Comparison of ENCODE assay signal across 13 mouse cellular contexts in the genomic region with DNA sequence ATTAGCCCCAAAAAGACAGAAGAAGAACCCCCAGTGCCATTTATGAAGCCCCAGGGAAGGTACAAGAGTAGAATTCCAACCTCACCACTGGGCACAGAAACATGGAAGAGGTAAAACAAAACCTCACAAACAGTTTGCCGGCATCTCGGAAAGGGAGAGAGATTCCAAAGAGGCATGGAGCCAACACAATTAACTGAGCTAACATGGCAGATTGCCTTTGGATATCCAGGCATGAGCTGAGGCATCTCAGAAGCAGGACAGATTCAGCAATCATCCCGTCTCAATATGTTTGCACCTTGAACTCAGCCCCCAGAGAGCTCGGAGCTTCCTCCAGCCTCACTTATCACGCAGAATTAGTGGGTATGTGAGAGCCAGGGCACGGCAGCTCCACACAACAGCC.
A peak's percentile ranks its signal among the peaks of the same experiment; 100 is the strongest.
DNase-seq lines count a peak whose midpoint lies in the region; ATAC-seq and TF ChIP-seq lines count a peak whose summit lies in the region.
"Had no signal": no experiment of that assay in that cellular context is flagged by ENCODE, and none has a peak within 500 bp of the region (broad histone marks: within the 10 kb centered on the region; RNA-seq: fewer than 3 reads in every experiment).

No protein-coding gene starts in this region.

- no peaks in the 10 kb centered on the region for H3K9me3 ChIP-seq in forebrain, postnatal 0 days (ENCODE audit: low read length)
- no peaks in the 10 kb centered on the region for H3K9me3 ChIP-seq in forebrain, embryonic 15.5 days
- H3K9me3 ChIP-seq: embryonic facial prominence, embryonic 10.5 days; embryonic facial prominence, embryonic 12.5 days had no signal

- no peak for TF ChIP-seq CTCF in forebrain, postnatal 0 days (IDR thresholded peaks at IDR 0.05; ENCODE audit: low read depth)

- no peak for ATAC-seq in forebrain, postnatal 0 days
- no peak for ATAC-seq in forebrain, embryonic 15.5 days (replicated peaks)

- DNase-seq in cerebellum, postnatal 14 days: peak; percentile 19 to 38
- no peak for DNase-seq in cerebellum, postnatal 25 days
- DNase-seq in forebrain, postnatal 0 days: peak; percentile 25
- DNase-seq in kidney, adult 11 months: no peak
- DNase-seq: adrenal gland, adult 2 months; adrenal gland, postnatal 10 days; adrenal gland, postnatal 25 days; cerebellum, adult 11-12 months; cerebellum, adult 8-10 months; cerebellum, adult 9-11 months had no signal

- no peaks in the 10 kb centered on the region for H3K36me3 ChIP-seq in forebrain, postnatal 0 days (ENCODE audit: insufficient read depth)
- H3K36me3 ChIP-seq in forebrain, embryonic 15.5 days: no peaks in the 10 kb centered on the region
- H3K36me3 ChIP-seq: embryonic facial prominence, embryonic 10.5 days; embryonic facial prominence, embryonic 12.5 days had no signal

- H3K4me3 ChIP-seq in forebrain, postnatal 0 days (ENCODE audit: low read depth, low read length): no peak overlapping the region
- H3K4me3 ChIP-seq in forebrain, embryonic 15.5 days: no peak overlapping the region
- H3K4me3 ChIP-seq: embryonic facial prominence, embryonic 10.5 days; embryonic facial prominence, embryonic 12.5 days had no signal

- H3K4me2 ChIP-seq in forebrain, postnatal 0 days (ENCODE audit: low read depth): no peak overlapping the region
- no peak overlapping the region for H3K4me2 ChIP-seq in forebrain, embryonic 15.5 days (replicated peaks)
- H3K4me2 ChIP-seq: embryonic facial prominence, embryonic 12.5 days had no signal

- no peak overlapping the region for H3K9ac ChIP-seq in forebrain, postnatal 0 days
- no peak overlapping the region for H3K9ac ChIP-seq in forebrain, embryonic 15.5 days (replicated peaks)
- H3K9ac ChIP-seq: embryonic facial prominence, embryonic 12.5 days had no signal

- H3K4me1 ChIP-seq in forebrain, postnatal 0 days (ENCODE audit: insufficient read depth): no peaks in the 10 kb centered on the region
- H3K4me1 ChIP-seq in forebrain, embryonic 15.5 days: peaks cover 7% of the 10 kb centered on the region; the same call in 1 of the 2 replicates
- H3K4me1 ChIP-seq: embryonic facial prominence, embryonic 10.5 days; embryonic facial prominence, embryonic 12.5 days had no signal

- H3K27me3 ChIP-seq in forebrain, postnatal 0 days (ENCODE audit: insufficient read depth, low read length): 0 out of 2 replicates have a peak, but pooled peaks cover 6% of the 10 kb centered on the region
- no peaks in the 10 kb centered on the region for H3K27me3 ChIP-seq in forebrain, embryonic 15.5 days
- H3K27me3 ChIP-seq: embryonic facial prominence, embryonic 12.5 days had no signal

- H3K27ac ChIP-seq in forebrain, postnatal 0 days (ENCODE audit: low read depth, low read length): no peak overlapping the region
- no peak overlapping the region for H3K27ac ChIP-seq in forebrain, embryonic 15.5 days (replicated peaks)
- H3K27ac ChIP-seq: embryonic facial prominence, embryonic 10.5 days; embryonic facial prominence, embryonic 12.5 days had no signal

- 63% methylated on average over 6 of the region's 6 CpGs for WGBS in forebrain, postnatal 0 days
- 56% methylated on average over 6 of the region's 6 CpGs for WGBS in forebrain, embryonic 15.5 days

Comparison
In these comparisons a context has a peak if more than half of its experiments do, and no peak if none do; other contexts are left out.
1. DNase-seq: peak in cerebellum, postnatal 14 days (2 of 2) and forebrain, postnatal 0 days (single experiment); none in cerebellum, postnatal 25 days (0 of 2) and kidney, adult 11 months (single experiment).